Mouse (Mus musculus) MEL (cell line): ENCODE results near the gene Gm6685. TPM values are rescaled to one million over a fixed set of nuclear protein-coding genes. Genes with fewer than 3 reads are reported as not detected.
"Not testable (repeated sequence)": the region's sequence is repeated elsewhere in the genome, so short reads cannot be mapped to it uniquely, and the experiment has no call there.

ENCODE experiments used
- DNase-seq: peaks from one replicate; pipeline ENCODE4 v3.0.0; 2011; ENCODE audit warnings: low read depth, low spot score
- H3K27ac ChIP-seq: 2 replicates; pipeline ENCODE4 v1.5.1; 2012; ENCODE audit warnings: low read depth, mild to moderate bottlenecking, control low read depth, low read length, moderate library complexity; ENCODE audit not compliant: control insufficient read depth
- H3K27me3 ChIP-seq, 2 experiments: fragments of 150-350 bp in 1 of 2; sonication (generic) in 1 of 2; 2 replicates each; pipeline ENCODE4 v1.6.1; 2012; ENCODE audit warnings: low read length in 2 of 2, mild to moderate bottlenecking in 2 of 2, improper control_type of control experiment in 1 of 2, moderate library complexity in 1 of 2; ENCODE audit not compliant: insufficient read depth in 2 of 2, control insufficient read depth in 1 of 2
- H3K36me3 ChIP-seq, 2 experiments: 2 replicates each; pipeline ENCODE4 v1.6.1; 2012 to 2014; ENCODE audit warnings: low read length in 2 of 2, improper control_type of control experiment in 1 of 2, inconsistent platforms in 1 of 2, mild to moderate bottlenecking in 1 of 2; ENCODE audit not compliant: insufficient read depth in 2 of 2, control insufficient read depth in 1 of 2
- H3K4me1 ChIP-seq, 2 experiments: fragments of 150-350 bp in 1 of 2; sonication (generic) in 1 of 2; 2 replicates each; pipeline ENCODE4 v1.6.1; 2012; ENCODE audit warnings: low read length in 2 of 2, improper control_type of control experiment in 1 of 2, mild to moderate bottlenecking in 1 of 2; ENCODE audit not compliant: insufficient read depth in 2 of 2, control insufficient read depth in 1 of 2
- H3K4me3 ChIP-seq, 2 experiments: fragments of 150-350 bp in 1 of 2; sonication (generic) in 1 of 2; 2 replicates each; pipeline ENCODE4 v1.5.1; 2012; ENCODE audit warnings: low read depth in 2 of 2, low read length in 2 of 2, mild to moderate bottlenecking in 2 of 2, moderate library complexity in 2 of 2, control low read depth in 1 of 2, improper control_type of control experiment in 1 of 2; ENCODE audit not compliant: control insufficient read depth in 1 of 2, insufficient read depth in 1 of 2
- H3K79me2 ChIP-seq: 2 replicates; pipeline ENCODE4 v1.6.1; 2012; ENCODE audit warnings: mild to moderate bottlenecking, low read length, moderate library complexity; ENCODE audit not compliant: control insufficient read depth, poor library complexity, insufficient read depth
- H3K9ac ChIP-seq: 2 replicates; pipeline ENCODE4 v1.6.1; 2012; ENCODE audit warnings: low read depth, mild to moderate bottlenecking, control low read depth, low read length, moderate library complexity; ENCODE audit not compliant: control insufficient read depth, poor library complexity, severe bottlenecking
- H3K9me3 ChIP-seq: fragments of 150-350 bp; sonication (generic); replicated peaks from 2 replicates; pipeline ENCODE4 v1.6.1; 2012; ENCODE audit warnings: mild to moderate bottlenecking, low read length, improper control_type of control experiment, moderate library complexity; ENCODE audit not compliant: insufficient read depth
- CHD1 ChIP-seq: IDR thresholded peaks from 2 replicates; pipeline ENCODE4 v1.6.1; 2012; ENCODE audit warnings: low read depth, mild to moderate bottlenecking, inconsistent platforms, low read length, improper control_type of control experiment
- CTCF ChIP-seq, 3 experiments: IDR thresholded peaks in 2 of 3; conservative IDR thresholded peaks in 1 of 3; 2 replicates each; pipeline ENCODE4 v1.5.1; 2011 to 2012; ENCODE audit warnings: low read length in 3 of 3, low read depth in 2 of 3, mild to moderate bottlenecking in 2 of 3, improper control_type of control experiment in 1 of 3, inconsistent platforms in 1 of 3, mixed read lengths in 1 of 3, moderate library complexity in 1 of 3; ENCODE audit not compliant: control insufficient read depth in 1 of 3, insufficient read depth in 1 of 3, poor library complexity in 1 of 3, severe bottlenecking in 1 of 3
- ELF1 ChIP-seq: IDR thresholded peaks from 2 replicates; pipeline ENCODE4 v1.6.1; 2014; ENCODE audit warnings: low read depth, mild to moderate bottlenecking, inconsistent platforms, low read length, improper control_type of control experiment, moderate library complexity
- EP300 ChIP-seq, 2 experiments: IDR thresholded peaks; 2 replicates each; pipeline ENCODE4 v1.6.1; 2011; ENCODE audit warnings: improper control_type of control experiment in 2 of 2, low read length in 2 of 2, low read depth in 1 of 2, mild to moderate bottlenecking in 1 of 2
- GABPA ChIP-seq: IDR thresholded peaks from 2 replicates; pipeline ENCODE4 v1.6.1; 2012; ENCODE audit warnings: low read depth, mild to moderate bottlenecking, inconsistent platforms, low read length, improper control_type of control experiment, moderate library complexity
- GATA1 ChIP-seq: IDR thresholded peaks from 2 replicates; pipeline ENCODE4 v1.6.1; 2011; ENCODE audit warnings: low read depth, low read length, improper control_type of control experiment
- JUND ChIP-seq: IDR thresholded peaks from 2 replicates; pipeline ENCODE4 v1.6.1; 2011; ENCODE audit warnings: low read depth, mild to moderate bottlenecking, improper control_type of control experiment, low read length
- KAT2A ChIP-seq: conservative IDR thresholded peaks from 2 replicates; pipeline ENCODE4 v1.6.1; 2012; ENCODE audit warnings: low read depth, low read length, improper control_type of control experiment, inconsistent platforms
- MAFK ChIP-seq: IDR thresholded peaks from 2 replicates; pipeline ENCODE4 v1.6.1; 2011; ENCODE audit warnings: low read depth, mild to moderate bottlenecking, low read length, improper control_type of control experiment, borderline replicate concordance
- NRF1 ChIP-seq: IDR thresholded peaks from 2 replicates; pipeline ENCODE4 v1.6.1; 2014; ENCODE audit warnings: low read depth, mild to moderate bottlenecking, inconsistent platforms, low read length, improper control_type of control experiment, moderate library complexity; ENCODE audit not compliant: poor library complexity, insufficient read depth, severe bottlenecking
- POLR2A ChIP-seq, 2 experiments: IDR thresholded peaks; 2 replicates each; pipeline ENCODE4 v1.6.1; 2011 to 2012; ENCODE audit warnings: low read length in 2 of 2, mild to moderate bottlenecking in 2 of 2, control low read depth in 1 of 2, improper control_type of control experiment in 1 of 2, low read depth in 1 of 2, moderate library complexity in 1 of 2; ENCODE audit not compliant: control insufficient read depth in 1 of 2, insufficient read depth in 1 of 2, poor library complexity in 1 of 2
- RAD21 ChIP-seq: IDR thresholded peaks from 2 replicates; pipeline ENCODE4 v1.6.1; 2011; ENCODE audit warnings: mild to moderate bottlenecking, low read depth, low read length, improper control_type of control experiment
- RCOR1 ChIP-seq: IDR thresholded peaks from 2 replicates; pipeline ENCODE4 v1.6.1; 2012; ENCODE audit warnings: low read depth, mild to moderate bottlenecking, inconsistent platforms, low read length, improper control_type of control experiment
- polyA plus RNA-seq, 2 experiments: library from polyadenylated mRNA; stranded (reverse) in 1 of 2; unstranded in 1 of 2; fragments of >175 nt in 1 of 2; fragments of >200 nt in 1 of 2; gene quantifications; 2 replicates each; pipeline versions ENCODE4 v1.2.1 to v1.2.4; 2012; ENCODE audit warnings: low replicate concordance in 2 of 2, low read depth in 1 of 2; ENCODE audit not compliant: insufficient read length in 2 of 2, insufficient read depth in 1 of 2, missing spikeins in 1 of 2
- total RNA-seq: library from RNA; depleted of rRNA; stranded (reverse); fragments of 300-350 nt; gene quantifications from 2 replicates; pipeline ENCODE4 v1.2.3, GENCODE M21; 2012

The Gm6685 gene
- total and polyA plus RNA-seq, 3 experiments = 7.9 to 9.9 TPM; not detected in 1

DNA sequence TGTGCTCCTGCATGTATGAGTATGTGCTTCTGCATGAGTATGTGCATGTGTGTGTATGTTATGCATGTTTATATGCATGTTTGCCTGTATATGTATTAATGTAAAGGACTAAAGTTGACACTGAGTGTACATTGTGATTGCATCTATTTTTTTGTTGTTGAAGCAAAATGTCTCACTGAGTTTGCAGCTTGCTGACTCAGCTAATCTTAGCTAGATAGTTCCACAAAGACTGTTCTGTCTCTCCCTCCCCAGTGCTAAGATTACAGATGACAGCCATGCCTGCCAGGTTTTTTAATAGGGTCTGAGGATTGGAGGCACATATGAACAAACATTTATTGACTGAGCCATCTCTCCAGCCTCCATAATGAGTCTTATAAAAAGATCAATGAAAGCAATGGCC, 35.0 kb upstream of the Gm6685 start:
- Histone ChIP-seq H3K36me3 (no peaks in the 10 kb centered on the region), H3K79me2 (no peaks in the 10 kb centered on the region), H3K27ac (no peak overlapping the region), H3K9me3 (no peaks in the 10 kb centered on the region), H3K27me3 (no peaks in the 10 kb centered on the region), H3K4me1 (no peaks in the 10 kb centered on the region), H3K4me3 (no peak overlapping the region), H3K9ac (no peak overlapping the region)
- DNase-seq = no peak
- TF ChIP-seq MAFK = peak; percentile 21; the same call in 1 of the 2 replicates
- no peak for TF ChIP-seq GATA1
- TF ChIP-seq GABPA = no peak
- TF ChIP-seq CHD1 = no peak
- no peak for TF ChIP-seq KAT2A
- TF ChIP-seq NRF1 = no peak
- no peak for TF ChIP-seq EP300 (IDR thresholded peaks at IDR 0.05; ENCODE audit: low read depth in 1 of 2, low read length in 2 of 2)
- TF ChIP-seq ELF1 = no peak

DNA sequence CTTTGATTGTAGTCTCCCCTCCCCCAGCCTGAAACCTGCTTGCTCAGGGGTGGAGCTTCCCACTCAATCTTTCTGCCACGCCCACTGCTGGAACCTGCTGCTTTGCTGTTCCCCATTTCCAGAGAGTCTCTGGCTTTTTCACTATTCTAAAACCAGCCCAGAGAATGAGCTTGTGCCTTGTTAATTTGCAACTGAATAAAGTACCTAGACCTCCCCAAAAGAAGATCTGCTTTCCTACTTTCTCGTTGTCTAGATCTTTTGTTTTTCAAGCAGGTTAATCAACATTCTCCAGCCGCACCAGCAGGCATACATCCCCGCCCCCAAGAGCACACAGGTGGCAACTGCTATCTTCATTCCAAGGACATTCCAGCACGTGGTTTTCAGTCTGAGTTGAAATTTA, 31.7 kb upstream of the Gm6685 start:
- not testable (repeated sequence) for H3K9ac ChIP-seq, H3K36me3 ChIP-seq, H3K79me2 ChIP-seq, DNase-seq, H3K27me3 ChIP-seq, H3K4me1 ChIP-seq, H3K9me3 ChIP-seq, H3K27ac ChIP-seq, H3K4me3 ChIP-seq

DNA sequence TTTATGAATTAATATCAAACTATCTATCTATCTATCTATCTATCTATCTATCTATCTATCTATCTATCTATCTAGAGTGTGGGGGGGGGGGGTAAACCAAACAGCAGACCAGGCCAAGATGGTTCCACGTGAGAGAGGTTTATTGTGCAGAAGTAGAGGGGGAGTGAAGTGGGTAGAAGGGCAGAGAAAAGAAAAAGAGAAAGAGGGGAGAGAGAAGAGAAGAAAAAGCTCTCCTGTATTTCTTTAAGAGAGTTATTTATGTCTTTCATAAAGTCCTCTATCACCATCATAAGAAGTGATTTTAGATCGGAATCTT, 26.2 kb upstream of the Gm6685 start:
- Histone ChIP-seq H3K4me1 (no peaks in the 10 kb centered on the region), H3K27me3 (no peaks in the 10 kb centered on the region), H3K9me3 (no peaks in the 10 kb centered on the region), H3K27ac (no peak overlapping the region), H3K9ac (no peak overlapping the region), H3K4me3 (no peak overlapping the region), H3K36me3 (no peaks in the 10 kb centered on the region), H3K79me2 (no peaks in the 10 kb centered on the region)
- TF ChIP-seq RCOR1 = no peak
- no peak for TF ChIP-seq POLR2A (IDR thresholded peaks at IDR 0.05; ENCODE audit: control insufficient read depth in 1 of 2, insufficient read depth in 1 of 2, low read depth in 1 of 2, low read length in 2 of 2, poor library complexity in 1 of 2)
- TF ChIP-seq RAD21 = no peak
- no peak for TF ChIP-seq CTCF (IDR thresholded peaks at IDR 0.05 in 2 of 3, conservative IDR thresholded peaks at IDR 0.05 in 1 of 3; ENCODE audit: control insufficient read depth in 1 of 3, insufficient read depth in 1 of 3, low read depth in 2 of 3, low read length in 3 of 3, poor library complexity in 1 of 3, severe bottlenecking in 1 of 3)
- TF ChIP-seq JUND = no peak
- DNase-seq = no peak
